Mouse (Mus musculus): ENCODE measurements around the gene Ascl1.
A peak's percentile ranks its signal among the peaks of the same experiment; 100 is the strongest.

Ascl1 gene

DNA sequence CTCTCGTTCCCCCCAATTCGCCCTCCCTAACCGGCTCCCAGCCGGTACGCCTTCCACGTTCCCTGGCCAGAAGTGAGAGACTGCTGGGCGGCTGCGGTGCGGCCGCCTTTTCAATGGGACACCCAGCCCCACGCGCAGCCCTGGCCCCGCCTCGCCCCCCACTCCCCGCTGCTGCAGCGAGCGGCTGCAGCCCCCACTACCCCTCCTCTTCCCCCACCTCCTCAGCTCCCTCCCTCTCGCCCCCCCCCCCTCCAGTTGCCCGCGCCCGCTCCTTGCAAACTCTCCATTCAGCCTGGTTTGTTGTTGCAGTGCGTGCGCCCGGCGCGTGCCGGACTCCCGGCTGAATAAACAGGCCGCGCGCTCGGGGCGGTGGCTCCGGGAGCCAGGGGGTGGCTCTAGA lies at the start of gene Ascl1:
TSS of gene Ascl1 (minus strand) at position 85 of the 400 bp plus-strand sequence.
- DNase-seq (ENCODE audit: low spot score), result peak; percentile 84

DNA sequence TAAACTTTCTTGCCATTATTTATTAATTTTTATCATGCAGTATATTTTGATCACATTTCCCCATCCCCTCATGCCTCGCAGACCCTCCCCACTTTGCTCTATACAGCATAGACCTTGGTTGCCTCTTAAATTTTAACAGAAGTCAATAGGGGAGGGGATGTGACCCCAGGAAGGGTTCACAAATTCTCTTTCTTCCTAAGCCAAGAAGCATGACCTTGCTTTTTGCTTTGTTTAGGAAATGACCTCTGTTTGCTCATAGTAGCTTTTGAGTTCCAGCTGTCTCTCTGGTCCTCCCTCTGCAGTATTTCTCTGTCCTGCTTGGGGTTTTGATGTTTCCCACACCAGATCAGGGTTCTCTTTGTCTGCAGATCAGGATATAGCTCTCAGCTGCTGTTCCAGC lies 40.7 kb upstream of the Ascl1 start:
- no peak for DNase-seq (ENCODE audit: low spot score)

DNA sequence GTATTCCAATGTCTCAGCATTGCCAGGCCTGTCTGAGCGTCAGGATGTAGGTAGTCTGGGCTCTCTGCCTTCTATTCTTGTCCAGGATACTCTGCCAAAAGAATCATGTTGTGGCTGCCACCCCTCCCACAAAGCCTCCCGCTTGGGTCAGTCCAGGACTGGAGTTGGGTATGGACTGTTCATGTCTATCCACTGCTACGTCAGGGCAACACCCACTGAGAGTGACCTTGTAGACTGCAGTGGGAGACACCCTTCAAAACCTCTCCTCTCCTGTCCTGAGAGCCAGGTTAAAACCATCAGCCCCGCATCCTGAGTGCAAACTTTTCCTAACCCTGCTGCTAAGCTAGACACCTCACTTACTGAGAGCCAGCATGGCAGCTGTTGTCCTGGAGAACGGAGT lies 28.2 kb upstream of the Ascl1 start, which contains the start of gene Pah:
TSS of gene Pah (plus strand) at position 150 of the 400 bp plus-strand sequence.
- no peak for DNase-seq (ENCODE audit: low spot score)

GRCm38 (mm10) chr10:87520401-87521116 lies 27.1 kb upstream of the Ascl1 start:
- no peak for DNase-seq (ENCODE audit: low spot score)

- DNase-seq (ENCODE audit: low spot score), result no peak
Observed at GRCm38 (mm10) chr10:87518585-87518984, 25.1 kb upstream of the Ascl1 start.

- peak; percentile 44 for DNase-seq (ENCODE audit: low spot score)
Observed at GRCm38 (mm10) chr10:87513052-87513451, 19.6 kb upstream of the Ascl1 start.

- DNase-seq (ENCODE audit: low spot score), result no peak
Observed at GRCm38 (mm10) chr10:87508581-87508980, 15.1 kb upstream of the Ascl1 start.

- DNase-seq (ENCODE audit: low spot score), result peak; percentile 79
Observed at GRCm38 (mm10) chr10:87503946-87504345, 10.5 kb upstream of the Ascl1 start.

DNA sequence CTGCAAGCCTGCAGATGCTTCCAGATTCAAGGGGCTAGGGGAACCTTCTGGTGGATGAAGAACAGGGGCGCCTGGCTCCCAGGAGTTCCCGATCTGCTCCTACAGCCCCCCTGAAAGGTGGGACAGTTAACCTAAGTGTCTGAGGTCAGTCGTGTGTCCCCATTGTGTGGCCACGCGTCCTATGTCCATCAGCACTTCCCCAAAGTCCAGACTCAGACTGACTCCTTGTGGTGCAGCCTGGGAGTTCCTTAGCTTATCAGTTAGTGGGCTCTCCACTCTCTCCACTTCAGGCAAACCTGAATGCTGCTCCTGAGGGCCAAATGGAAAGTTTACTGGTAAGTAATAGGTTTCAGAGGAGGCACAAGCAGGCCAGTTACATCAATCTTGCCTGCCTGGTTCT lies 8.8 kb upstream of the Ascl1 start:
- DNase-seq (ENCODE audit: low spot score), result peak; percentile 79

- peak; percentile 66 for DNase-seq (ENCODE audit: low spot score)
Observed at GRCm38 (mm10) chr10:87501659-87502042, 8.2 kb upstream of the Ascl1 start.

DNA sequence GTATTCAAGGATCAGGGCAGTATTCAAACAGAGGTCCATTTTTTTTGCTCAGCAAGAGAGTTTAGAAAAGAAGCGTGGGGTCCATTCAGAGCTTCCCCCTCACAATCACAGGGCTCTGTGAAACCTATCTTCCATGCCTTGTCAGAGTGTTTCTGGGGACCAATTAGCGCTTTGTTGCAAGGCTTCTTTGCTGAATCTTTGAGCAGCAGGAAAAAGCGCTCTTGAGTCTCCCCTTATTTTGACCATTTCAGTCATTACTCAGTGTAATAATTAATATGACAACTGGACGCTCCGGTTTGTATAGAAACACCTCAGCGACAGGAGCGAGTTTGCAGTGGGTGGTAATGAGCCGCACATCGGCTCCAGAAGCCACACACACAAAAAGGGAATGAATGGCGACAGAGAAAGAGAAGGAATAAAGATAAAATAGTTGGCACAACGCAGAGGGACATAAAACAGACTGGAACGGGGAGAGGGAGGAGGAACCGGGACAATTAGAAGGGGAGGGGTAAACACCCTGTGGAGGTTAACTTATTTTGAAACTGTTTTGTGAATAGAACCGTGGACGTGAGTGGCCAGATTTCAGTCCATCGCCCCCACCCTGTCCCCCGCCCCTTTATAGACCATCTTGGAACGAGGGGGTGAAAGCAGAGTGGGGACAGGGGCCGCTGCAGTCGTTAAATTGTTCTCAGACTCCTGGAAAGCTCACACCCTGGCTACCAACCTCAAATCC lies 7.6 kb upstream of the Ascl1 start:
- peak; percentile 63 for DNase-seq (ENCODE audit: low spot score)

DNA sequence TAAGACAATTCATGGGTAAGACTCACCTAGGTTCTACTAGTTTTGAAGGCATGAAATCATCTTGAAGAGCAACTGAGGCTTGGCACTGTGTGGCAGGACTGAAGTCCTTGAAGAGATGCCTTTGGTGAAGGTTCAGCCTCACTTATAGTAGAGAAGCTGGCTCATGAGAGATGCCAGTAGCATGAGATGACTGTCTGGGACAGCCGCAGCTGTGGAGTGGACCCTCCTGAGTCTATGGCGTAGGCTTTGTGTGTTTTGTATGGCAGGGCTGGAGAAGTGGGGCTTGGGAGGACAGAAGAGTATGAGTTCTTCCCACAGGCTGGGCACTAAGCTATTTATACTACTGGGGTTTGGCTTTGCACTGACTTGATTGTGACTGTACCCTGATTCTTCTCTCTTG lies 3.6 kb upstream of the Ascl1 start:
- DNase-seq (ENCODE audit: low spot score), result no peak

GRCm38 (mm10) chr10:87494596-87494995 lies 1.1 kb upstream of the Ascl1 start:
- DNase-seq (ENCODE audit: low spot score), result peak; percentile 56

- peak; percentile 32 for DNase-seq (ENCODE audit: low spot score)
Observed at GRCm38 (mm10) chr10:87494176-87494575, 716 bp upstream of the Ascl1 start.

GRCm38 (mm10) chr10:87492661-87493551 lies 554 bp downstream of the Ascl1 start:
- peak; percentile 76 for DNase-seq (ENCODE audit: low spot score)

- no peak for DNase-seq (ENCODE audit: low spot score)
Observed at GRCm38 (mm10) chr10:87492332-87492660, 1.2 kb downstream of the Ascl1 start.

DNA sequence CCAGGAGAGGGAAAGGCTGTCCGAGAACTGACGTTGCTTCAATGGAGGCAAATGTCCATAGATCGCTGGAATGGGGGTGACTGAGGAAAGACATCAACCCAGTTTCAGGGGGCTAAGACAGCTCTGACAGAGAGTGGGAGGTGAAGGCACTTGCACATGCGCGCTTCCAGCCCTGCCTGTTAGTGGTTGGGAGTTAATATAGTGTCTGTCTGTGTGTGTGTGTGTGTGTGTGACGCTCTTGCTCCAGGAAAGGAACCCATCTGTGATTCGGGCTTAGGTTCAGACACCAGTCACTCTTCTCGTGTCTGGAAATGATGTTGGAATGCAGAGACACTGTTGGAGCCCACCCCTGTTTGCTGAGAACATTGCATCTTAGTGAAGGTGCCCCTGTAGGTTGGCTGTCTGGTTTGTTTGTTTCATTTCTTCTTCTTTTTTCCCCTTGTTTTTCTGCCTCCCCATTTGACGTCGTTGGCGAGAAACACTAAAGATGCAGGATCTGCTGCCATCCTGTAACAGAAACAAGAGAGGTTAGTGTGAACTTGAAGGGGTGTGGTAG lies 1.9 kb downstream of the Ascl1 start:
- DNase-seq (ENCODE audit: low spot score), result peak; percentile 73

- DNase-seq (ENCODE audit: low spot score), result peak; percentile 18
Observed at GRCm38 (mm10) chr10:87490328-87490727, 3.1 kb downstream of the Ascl1 start.

GRCm38 (mm10) chr10:87489246-87490009 lies 4.0 kb downstream of the Ascl1 start:
- DNase-seq (ENCODE audit: low spot score), result peak; percentile 55

DNA sequence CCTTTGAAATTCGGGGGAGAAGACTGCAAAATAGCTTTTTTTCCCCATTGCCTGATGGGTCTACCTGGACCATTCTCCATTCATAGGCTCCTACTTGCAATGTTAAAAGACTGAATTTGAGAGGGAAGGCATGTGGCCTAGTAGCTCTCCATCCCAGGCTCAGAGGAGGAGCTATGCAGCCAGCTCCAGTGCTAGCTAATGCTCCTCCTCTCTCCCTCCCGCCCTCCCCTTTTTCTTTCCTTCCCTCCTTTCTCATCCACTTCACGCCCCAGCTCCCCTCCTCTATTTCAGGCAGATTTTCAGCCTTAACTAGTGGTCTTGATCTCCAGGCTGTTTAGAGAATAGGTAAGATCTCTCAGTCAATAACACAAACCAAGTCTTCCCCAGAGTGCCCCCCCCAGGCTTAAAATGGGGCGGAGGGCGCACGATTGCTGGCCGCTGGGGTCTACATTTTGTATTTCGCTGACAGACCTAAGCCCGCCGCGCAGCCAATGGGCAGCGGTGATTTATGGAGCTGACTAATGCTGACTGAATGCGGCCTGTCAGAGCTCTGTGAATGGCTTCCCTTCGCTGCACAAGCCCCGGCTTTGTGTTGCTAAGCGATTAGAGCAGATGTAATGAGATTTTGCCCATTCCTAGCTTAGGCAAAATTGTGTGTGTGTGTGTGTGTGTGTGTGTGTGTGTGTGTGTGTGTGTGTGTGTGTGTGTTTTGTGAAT lies 4.9 kb downstream of the Ascl1 start:
- peak; percentile 88 for DNase-seq (ENCODE audit: low spot score)

Measured in retina, embryonic 14.5 days (tissue).